Mouse (Mus musculus) lung, postnatal 4 days (tissue): ENCODE results near the gene Uevld.
"Not testable (repeated sequence)": the region's sequence is repeated elsewhere in the genome, so short reads cannot be mapped to it uniquely, and the experiment has no call there.

Experiments used
- DNase-seq, 2 experiments: peaks; one replicate each; pipeline ENCODE4 v3.0.0; 2021

The Uevld gene

DNA sequence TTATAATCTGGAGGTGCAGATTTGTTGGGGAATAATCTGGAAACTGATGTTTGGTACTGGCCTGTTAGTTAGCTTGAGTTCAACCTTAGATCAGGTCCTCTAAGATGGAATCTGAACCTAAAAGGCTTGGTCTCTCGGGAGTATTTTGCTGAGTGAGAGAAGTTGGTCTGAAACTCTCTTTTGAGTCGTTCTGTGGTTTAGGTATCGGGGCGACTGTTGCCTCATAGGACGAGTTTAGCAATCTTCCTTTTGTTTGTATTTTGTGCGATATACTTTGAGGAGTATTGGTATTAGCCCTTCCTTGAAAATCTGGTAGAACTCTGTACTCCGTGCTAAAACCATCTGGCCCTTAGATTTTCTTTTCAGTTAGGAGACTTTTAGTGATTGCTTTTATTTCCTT lies 5.7 kb upstream of the Uevld start:
- DNase-seq, result no peak

DNA sequence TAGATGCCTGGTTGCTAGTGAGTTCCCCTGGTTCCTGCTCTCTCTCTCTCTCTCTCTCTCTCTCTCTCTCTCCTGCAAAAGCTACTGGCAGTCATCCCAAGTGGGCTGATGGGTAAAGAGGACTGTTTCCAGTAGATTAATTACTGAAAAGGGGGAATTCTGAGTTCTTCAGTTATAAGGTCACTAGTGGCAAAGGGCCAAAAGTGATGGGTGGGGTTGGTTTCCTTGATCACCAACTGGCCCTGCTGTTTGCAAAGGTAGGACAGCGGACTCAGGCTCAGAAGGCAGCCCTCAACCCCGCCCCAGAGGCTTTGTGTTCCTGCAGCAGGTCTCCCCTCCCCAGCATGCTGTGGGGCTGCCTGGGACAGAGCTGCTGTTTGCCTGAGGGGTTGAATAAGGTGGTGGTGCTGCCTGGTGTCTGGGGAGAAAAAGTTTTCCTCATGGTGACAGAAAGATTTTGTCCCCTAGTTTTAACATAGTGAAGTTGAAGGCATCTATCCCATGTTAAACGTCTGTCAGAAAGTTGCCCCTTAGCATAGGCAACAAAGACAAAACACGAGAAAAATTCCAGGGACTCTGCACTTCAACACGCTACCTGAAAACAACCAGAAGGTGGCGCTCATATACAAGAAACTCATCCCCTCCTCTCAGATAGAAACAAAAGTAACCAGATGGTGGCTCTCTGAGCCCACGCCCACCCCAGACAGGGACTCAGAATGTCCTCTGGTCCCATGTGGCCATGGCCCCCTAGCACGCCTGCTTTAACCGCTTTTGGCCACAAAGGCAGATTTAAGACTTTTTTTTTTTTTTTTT lies 4.7 kb upstream of the Uevld start:
- DNase-seq, result peak; percentile 75 to 81

DNA sequence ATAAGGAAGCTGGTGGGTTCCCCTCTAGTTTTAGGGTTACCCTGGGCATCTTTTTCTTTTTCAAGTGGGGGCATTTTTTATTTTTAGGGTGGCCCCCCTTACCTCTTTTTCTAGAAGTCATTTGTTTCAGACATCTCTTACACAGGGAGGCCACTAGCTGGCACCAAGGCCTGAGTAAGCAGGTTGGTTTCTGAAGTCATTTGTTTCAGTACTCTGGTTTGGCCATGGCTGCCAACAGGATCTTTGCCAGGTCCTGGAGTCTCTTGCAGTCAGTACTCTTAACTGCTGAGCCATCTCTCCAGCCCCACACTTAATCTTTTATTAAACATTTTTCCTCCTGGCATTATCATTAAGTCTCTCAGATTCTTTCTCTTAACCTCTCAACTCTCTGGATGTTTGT lies 3.8 kb upstream of the Uevld start:
- DNase-seq, result peak in 1 of 2 experiments; percentile 30

DNA sequence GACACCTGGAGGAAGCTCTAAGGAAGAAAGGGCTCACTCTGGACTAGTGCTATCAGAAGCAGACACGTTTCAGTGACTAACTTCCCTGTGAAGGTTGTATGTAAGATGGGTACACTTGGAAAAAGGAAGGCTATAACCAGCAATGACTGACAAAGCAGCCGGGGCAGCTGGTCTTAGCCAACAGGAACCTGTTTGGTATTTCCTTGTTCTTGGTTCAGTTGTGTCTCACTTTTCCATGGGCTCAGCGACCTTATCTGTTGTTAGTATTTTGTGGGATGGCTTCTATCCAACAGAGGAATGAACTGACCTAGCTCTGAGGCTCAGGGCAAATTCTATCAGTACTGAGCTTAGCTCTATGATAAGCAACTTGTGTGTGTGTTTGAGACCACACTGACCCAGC lies 2.7 kb upstream of the Uevld start:
- no peak for DNase-seq

DNA sequence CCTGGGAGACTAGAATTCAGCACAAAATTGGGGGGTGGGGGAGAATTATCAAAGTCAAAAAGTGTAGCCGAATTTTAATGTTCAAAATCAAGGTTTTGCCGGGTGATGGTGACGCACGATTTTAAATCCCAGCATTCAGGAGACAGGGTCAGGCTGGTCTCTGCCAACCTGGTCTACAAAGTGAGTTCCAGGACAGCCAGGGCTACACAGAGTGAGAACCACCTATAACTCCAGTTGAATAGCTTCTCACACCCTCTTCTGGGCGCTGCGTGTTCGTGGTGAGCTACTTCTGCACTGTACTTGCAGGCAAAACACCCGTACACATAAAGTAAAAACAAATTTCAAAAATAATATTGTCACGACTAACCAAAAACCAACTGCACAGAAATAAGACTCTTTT lies 526 bp upstream of the Uevld start:
- DNase-seq, result no peak

DNA sequence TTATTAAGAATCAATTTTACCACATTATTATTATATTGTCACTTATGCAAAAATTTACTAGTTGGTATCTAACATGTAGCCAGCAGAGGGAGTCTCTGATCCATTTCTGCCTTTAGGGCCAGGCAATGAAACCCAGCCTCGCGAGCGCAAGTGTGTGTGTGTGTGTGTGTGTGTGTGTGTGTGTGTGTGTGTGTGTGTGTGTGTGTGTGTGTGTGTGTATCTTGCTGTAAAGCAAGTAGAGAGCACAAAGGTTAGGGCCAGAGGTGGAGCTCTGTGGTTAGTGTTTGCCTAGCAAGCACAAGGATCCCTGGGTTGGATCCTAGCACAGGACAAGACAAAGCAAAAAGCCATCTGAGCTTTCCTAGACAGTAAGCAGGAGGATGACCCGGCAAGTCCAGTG lies 22.5 kb downstream of the Uevld start:
- DNase-seq, result peak; percentile 27 to 48

DNA sequence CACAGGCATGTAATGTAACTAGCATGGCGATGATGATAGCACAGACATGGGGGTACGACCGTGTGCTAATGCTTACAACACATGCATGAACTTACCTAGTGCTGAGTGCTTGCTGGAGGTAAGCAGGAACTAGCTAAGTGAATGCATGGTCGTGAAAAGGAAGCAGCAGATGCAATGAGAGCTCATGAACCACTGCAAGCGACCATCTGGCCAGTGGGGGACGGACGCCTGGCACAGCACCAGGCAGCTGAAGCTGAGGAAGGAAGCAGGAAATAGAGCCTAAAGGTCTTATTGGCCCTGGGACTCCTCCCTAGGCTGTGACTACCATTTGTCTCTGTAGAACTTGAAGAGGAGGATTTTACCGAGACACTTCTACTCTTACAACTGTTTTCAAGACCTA lies 23.5 kb downstream of the Uevld start:
- DNase-seq, result peak in 1 of 2 experiments; percentile 55

DNA sequence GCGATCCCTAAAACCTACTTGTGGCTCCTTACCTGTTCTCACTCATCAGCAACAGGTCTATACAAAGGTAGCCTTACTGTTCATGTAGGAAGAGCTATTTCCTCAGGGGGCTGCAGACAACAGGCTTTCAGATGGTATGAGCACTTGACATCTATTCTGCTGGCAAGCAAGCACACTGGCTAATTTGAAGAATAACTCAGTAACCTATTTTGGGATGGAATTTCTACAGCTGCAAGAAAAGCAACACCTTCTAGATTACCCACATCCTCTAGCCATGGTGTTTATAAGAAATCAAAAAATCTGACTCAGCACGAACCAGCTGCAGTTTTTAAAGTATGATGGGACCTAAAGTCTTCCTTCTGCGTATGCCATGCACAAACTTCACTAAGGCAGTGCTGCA lies 27.0 kb downstream of the Uevld start:
- no peak for DNase-seq

DNA sequence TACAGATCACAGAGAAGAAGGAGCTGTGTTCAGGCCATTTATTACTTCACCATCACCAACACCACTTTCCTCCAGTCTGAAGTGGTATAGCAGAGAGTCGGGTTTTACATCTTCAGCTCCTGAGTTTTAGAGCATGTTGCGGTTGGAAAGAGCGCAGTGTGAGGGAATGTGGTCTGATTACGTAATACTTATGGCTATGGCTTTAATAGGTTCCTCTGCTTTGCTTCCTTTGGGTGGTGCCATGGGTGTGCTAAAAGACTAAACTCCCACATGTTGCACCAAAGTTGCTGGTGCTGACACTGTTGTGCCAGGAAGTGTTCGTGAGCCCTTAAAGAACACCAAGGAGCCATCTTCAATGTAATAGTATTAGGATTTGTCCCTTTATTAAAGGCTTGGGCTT lies 30.0 kb downstream of the Uevld start:
- no peak for DNase-seq

DNA sequence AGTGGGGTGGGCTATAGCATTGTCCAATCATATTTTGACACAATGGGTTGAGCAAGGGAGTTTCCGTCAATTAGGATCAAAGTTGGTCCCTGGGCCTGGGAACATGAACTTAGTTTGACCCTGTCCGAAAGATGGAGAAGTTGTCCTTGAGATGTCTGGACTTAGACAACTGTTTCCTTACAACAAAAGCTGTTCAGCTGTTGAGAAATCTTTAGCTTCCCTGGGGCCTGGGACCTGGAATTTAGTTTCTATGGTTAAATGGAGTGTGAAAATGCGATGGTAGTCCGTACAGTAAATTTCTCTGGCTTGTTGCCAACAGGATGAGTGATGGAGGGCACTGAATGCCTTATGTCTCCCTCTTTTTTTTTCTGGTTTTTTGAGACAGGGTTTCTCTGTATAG lies 36.3 kb downstream of the Uevld start:
- DNase-seq, result no peak

DNA sequence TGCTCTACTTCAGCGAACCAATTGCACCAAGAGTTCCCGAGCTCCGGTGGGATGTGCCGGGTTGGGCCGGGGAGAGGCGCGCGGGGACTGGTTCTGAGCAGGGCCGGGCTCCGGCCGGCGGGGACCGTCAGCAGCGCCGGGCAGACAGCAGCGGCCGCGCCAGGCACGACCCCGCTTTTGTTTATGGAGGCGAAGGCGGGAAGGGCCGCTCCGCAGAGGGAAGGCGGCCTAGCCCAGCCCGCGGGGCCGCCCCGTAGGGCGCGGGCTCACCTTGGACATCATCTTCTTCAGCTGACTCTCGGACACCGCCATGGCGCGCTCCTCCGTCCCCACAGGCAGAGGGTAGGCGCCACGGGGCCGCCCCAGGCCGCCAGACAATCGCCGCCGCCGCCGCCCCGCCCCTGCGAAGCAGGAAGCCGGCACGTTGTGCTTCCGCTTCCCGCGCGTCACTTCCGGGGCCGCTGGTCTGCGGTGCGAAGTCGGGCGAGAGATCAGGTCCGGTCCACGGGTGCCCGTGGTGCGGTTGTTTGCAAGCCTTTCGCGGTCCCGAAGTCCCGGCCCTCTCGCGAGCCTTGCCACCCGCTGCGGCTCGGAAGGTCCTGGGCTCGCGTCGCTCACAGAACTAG lies 38.7 kb downstream of the Uevld start, which contains the start of gene Tsg101:
Gene Tsg101 (minus strand): TSS at position 419 of the 626 bp plus-strand sequence.
- DNase-seq, result peak; percentile 94 to 95

DNA sequence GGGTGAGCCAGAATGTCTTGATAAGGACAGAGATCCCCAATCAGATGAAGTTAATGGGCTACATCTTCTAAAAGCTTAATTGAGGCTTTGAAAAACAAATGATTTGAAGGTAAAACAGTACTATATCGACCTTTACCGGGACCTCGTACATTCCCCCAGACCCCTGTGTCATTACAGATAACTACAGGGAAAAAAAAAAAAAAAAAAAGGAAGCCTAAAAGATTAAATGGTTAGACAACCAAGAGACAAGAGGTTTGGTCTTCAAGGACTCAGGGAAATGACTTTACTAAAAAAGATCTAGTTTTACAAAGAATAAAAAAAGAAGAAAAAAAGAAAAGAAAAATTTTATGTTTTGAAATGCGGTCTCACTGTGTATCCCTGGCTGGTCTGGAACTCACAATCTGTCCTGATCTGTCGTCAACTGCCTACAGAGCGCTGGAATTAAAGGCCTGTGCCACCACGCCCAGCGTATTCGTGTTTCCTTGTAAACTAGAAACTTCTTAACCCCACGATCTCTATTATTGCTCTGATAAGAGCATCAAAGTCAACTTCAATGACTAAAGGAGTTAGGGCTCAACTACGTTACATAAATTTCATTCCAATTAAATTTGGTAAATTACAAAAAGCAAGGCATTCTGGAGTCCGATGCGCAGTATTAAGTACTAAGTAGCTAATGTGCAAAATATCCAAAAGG lies 39.5 kb downstream of the Uevld start:
- DNase-seq, result no peak

DNA sequence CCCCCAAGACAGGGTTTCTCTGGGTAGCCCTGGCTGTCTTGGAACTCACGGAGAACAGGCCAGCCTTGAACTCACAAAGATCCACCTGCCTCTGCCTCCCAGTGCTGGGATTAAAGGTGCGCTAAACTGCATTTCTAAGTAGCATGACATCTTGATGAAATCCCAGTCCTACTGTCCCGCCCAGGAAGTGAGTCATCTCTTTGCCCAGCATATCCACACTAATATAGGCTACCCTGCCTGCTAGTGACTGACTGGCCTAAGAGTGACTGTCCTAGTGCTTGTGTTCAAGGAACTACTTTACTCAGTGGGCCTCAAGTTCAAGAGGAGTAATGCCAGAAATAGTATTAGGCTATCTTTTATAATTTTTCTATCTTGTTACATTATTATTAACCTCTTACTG lies 42.0 kb downstream of the Uevld start:
- no peak for DNase-seq

DNA sequence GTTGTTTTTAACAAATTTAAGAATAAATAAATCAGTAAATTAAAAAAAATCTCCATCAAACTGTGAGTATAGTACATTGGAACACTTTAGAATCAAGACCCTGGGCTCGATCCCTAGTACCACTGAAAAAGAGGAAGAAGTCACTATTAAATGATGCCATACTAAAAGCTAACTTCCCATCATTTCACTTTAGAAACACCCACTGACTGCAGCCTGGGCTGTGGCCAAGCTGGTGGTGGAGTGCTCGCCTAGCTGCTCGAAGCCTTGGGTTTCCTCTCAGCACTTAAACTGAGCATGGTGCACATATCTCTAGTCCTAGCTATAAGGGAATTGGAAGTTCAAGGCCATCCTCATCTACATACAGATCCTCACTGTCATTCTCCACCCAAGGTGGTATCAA lies 47.1 kb downstream of the Uevld start:
- no peak for DNase-seq

DNA sequence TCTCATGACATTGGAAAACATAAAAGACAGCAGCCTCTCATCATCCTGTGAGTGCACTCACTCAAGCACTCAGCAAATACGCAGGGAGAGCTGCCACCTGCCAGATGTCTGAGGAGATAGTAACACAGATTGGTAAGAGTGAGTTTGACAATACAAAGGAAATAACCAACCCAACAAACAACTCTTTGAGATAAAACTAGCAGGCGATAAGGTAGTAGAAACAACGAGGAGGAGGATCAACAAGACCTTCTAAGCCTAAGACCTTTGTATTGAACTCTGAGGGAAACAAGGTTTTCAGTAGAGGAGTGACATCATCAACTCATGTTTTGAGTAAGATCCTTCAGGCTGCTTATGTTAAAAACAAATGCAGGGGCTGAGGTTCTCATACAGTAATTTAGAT lies 59.0 kb downstream of the Uevld start:
- no peak for DNase-seq

DNA sequence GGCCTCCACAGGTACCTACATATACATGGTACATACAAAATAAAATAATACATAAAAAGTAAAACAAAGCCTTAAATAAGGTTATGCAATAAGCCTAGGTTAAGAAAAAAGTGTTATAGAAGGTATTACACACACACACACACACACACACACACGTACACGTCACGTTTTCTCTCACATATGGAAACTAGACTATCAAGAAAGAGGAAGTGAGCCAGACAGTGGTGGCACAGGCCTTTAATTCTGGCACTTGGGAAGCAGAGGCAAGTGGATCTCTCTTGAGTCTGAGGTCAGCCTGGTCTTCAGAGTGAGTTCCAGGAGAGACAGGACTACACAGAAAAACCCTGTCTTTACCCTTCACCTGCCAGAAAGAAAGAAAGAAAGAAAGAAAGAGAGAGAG lies 62.8 kb downstream of the Uevld start:
- no peak for DNase-seq

DNA sequence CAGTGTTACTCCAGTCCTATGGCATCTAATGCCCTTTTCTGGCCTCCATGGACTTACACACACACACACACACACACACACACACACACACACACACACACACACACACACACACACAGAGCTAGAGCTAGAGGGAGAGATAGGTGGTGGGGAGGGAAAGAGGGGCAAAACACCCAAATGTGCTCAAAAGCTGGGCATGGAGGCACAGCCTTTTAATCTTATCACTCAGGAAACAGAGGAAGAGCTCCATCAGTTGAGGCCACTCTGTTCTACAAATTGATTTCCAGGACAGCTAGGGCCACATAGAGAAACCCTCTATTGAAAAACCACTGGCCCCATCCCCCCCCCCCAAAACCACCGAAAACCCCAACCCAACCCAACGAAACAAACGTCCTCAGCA lies 75.0 kb downstream of the Uevld start:
- no peak for DNase-seq

DNA sequence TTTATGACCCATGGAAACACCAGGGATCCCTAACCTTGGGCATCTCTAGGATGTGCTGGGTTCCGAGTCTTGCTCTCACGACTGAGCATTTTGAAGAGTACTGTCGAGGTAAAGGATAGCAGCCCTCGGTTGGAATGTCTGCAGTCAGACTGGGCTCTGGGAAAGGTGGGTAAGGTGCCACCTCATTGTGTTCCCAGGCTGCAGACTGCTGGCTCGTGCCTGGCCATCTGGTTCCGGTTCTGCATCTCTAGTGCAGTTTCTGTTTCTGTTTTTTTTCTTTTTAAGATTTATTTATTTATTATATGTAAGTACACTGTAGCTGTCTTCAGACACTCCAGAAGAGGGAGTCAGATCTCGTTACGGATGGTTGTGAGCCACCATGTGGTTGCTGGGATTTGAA lies 76.4 kb downstream of the Uevld start:
- not testable (repeated sequence) for DNase-seq

DNA sequence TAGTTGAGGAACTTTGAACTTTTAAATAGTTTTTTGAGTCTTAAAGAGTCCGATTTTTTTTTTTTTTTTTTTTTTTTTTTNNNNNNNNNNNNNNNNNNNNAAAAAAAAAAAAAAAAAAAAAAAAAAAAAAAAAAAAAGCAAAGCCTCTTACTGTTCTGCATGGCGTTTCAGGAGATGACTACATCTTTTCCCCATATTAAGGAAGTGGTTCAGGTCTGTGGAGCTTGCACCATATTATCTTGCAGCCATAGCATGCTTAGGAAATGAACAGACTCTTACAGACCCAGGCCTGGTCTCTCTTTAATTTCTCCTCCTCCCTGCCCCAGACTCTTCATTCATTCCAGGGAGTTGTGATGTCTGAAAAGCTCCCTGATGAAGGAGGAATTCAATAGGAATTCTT lies 77.3 kb downstream of the Uevld start:
- DNase-seq, result no peak

DNA sequence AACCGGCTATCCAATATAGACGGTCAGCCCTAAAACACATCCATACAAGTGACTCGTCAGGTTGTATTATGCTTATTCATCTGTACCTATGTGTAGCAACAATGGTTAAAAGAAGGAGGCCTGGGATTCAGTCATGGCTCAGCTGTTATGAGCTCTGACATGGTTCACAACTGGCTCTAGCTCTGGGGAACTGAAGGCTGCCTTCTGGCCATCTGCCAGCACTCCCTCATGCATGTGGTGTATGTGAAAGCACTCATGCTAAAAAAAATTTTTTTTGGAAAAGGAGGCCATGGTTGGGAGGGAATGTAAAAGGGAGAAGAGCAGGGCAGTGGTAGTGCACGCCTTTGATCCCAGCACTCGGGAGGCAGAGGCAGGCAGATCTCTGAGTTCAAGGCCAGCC lies 78.5 kb downstream of the Uevld start:
- no peak for DNase-seq

DNA sequence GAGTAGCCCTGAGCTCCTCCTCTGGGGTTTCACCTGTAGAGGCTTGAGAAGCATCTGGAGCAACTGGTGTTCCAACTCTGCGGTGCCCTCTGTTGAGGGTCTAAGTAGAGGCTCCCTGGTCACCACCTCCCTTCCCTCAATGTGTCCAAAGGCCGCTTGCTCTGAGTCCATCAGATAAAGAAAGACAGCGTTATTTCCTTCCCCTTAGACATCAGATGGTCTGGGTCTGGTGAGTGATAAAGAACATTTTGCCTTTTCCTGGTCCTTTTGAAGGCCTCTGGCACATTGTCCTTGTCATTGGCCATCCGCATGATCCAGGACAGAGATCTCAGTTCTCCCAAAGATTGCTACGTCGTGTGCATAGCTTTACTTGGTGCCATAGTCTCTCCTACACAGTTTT lies 81.1 kb downstream of the Uevld start:
- DNase-seq, result no peak

DNA sequence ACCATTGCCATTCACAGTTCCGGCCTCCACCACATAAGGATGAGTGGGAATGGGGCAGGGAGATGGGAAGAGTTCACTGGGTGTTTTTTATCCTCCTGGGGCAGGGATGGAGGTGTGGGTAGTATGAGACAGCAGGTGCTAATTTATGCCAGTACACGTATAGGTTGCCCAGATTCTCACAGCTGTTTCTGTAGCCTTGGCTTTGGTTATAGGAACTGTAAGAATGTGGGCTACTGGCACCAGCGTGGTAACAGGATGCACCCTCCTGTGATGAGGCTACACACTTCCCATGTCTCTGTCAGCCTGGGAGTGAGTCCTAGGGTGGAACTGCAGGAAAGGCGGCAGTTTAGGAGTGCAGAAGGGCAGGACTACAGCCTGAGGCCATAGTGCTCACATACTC lies 81.5 kb downstream of the Uevld start:
- no peak for DNase-seq
